Mouse (Mus musculus): ENCODE data around the gene Il1r2. TPM values are rescaled to one million over a fixed set of nuclear protein-coding genes. Genes with fewer than 3 reads are reported as not detected.

Gene Il1r2
- polyA plus RNA-seq (2015; fragmentation: Nextera tagmentation; extraction: Ambion mirVana) = 1.1 and 2.2 TPM in 2 replicates

- Histone ChIP-seq H3K36me3 (ENCODE audit: control insufficient read depth, insufficient read depth) (no peaks in the 10 kb centered on the region), H3K4me3 (ENCODE audit: low read length) (no peak within 1 kb of the TSS), H3K9me3 (replicated peaks; ENCODE audit: control insufficient read depth, low read length) (no peaks in the 10 kb centered on the region), H3K9ac (ENCODE audit: low read length) (no peak within 1 kb of the TSS), H3K27ac (ENCODE audit: low read length) (no peak within 1 kb of the TSS), H3K27me3 (ENCODE audit: control insufficient read depth, insufficient read depth, low read length) (no peaks in the 10 kb centered on the region), H3K4me2 (ENCODE audit: low read depth, low read length) (no peak within 1 kb of the TSS), H3K4me1 (ENCODE audit: control insufficient read depth, insufficient read depth, low read length) (no peaks in the 10 kb centered on the region)
- WGBS = 77% methylated on average over 5 of the region's 5 CpGs
- ATAC-seq (replicated peaks; ENCODE audit: extremely low read depth, insufficient read depth, low FRiP score) = no peak
Observed at GRCm38 (mm10) chr1:40073779-40074178, at the start of gene Il1r2. Il1r2 (plus strand) TSS chr1:40074079.

- H3K4me3 ChIP-seq (ENCODE audit: low read length) = no peak overlapping the region
- H3K27me3 ChIP-seq (ENCODE audit: control insufficient read depth, insufficient read depth, low read length) = no peaks in the 10 kb centered on the region
- H3K4me1 ChIP-seq (ENCODE audit: control insufficient read depth, insufficient read depth, low read length) = no peaks in the 10 kb centered on the region
- 90% methylated on average over 27 of the region's 27 CpGs for WGBS
- no peak overlapping the region for H3K27ac ChIP-seq (ENCODE audit: low read length)
- H3K9me3 ChIP-seq (replicated peaks; ENCODE audit: control insufficient read depth, low read length) = no peaks in the 10 kb centered on the region
- no peak overlapping the region for H3K4me2 ChIP-seq (ENCODE audit: low read depth, low read length)
- peaks cover 59% of the 10 kb centered on the region for H3K36me3 ChIP-seq (ENCODE audit: control insufficient read depth, insufficient read depth)
- no peak for ATAC-seq (replicated peaks; ENCODE audit: extremely low read depth, insufficient read depth, low FRiP score)
- H3K9ac ChIP-seq (ENCODE audit: low read length) = no peak overlapping the region
Observed at GRCm38 (mm10) chr1:40024554-40025320, 49.1 kb upstream of the Il1r2 start.

- WGBS = 89% methylated on average over 5 of the region's 5 CpGs
- H3K4me2 ChIP-seq (ENCODE audit: low read depth, low read length) = no peak overlapping the region
- H3K27ac ChIP-seq (ENCODE audit: low read length) = no peak overlapping the region
- H3K36me3 ChIP-seq (ENCODE audit: control insufficient read depth, insufficient read depth) = peaks cover 52% of the 10 kb centered on the region
- ATAC-seq (replicated peaks; ENCODE audit: extremely low read depth, insufficient read depth, low FRiP score) = no peak
- no peaks in the 10 kb centered on the region for H3K27me3 ChIP-seq (ENCODE audit: control insufficient read depth, insufficient read depth, low read length)
- H3K9ac ChIP-seq (ENCODE audit: low read length) = no peak overlapping the region
- H3K4me3 ChIP-seq (ENCODE audit: low read length) = no peak overlapping the region
- no peaks in the 10 kb centered on the region for H3K9me3 ChIP-seq (replicated peaks; ENCODE audit: control insufficient read depth, low read length)
- no peaks in the 10 kb centered on the region for H3K4me1 ChIP-seq (ENCODE audit: control insufficient read depth, insufficient read depth, low read length)
Observed at GRCm38 (mm10) chr1:40025416-40025815, 48.5 kb upstream of the Il1r2 start.

DNA sequence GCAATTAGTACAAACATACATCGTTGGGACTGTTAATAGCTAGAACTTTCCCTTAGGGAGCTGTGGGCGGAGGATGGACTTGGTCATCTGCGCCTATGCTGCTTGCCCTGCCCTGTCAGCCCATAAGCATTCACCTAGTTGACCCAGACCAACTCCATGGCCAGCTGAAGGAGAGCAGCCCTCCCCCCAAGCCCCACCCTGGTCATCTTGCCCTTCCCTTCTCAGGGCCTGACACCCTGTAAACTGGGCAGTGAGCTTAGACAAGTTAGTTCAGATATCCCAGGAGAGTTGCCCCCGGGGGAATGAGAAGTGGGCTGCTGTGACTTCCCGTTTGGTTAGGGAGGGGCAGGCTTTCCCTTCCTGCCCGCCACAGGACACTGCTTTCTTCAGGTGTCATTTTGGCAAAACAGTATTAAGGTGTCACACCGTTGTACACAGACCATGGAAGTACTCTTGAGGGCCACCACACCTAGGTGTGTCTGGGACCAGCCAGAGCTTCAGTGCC lies 46.7 kb upstream of the Il1r2 start:
- H3K4me1 ChIP-seq (ENCODE audit: control insufficient read depth, insufficient read depth, low read length) = no peaks in the 10 kb centered on the region
- no peak overlapping the region for H3K4me2 ChIP-seq (ENCODE audit: low read depth, low read length)
- no peaks in the 10 kb centered on the region for H3K9me3 ChIP-seq (replicated peaks; ENCODE audit: control insufficient read depth, low read length)
- H3K4me3 ChIP-seq (ENCODE audit: low read length) = no peak overlapping the region
- no peak overlapping the region for H3K9ac ChIP-seq (ENCODE audit: low read length)
- H3K36me3 ChIP-seq (ENCODE audit: control insufficient read depth, insufficient read depth) = peaks cover 42% of the 10 kb centered on the region
- 77% methylated on average over 7 of the region's 7 CpGs for WGBS
- no peaks in the 10 kb centered on the region for H3K27me3 ChIP-seq (ENCODE audit: control insufficient read depth, insufficient read depth, low read length)
- ATAC-seq (replicated peaks; ENCODE audit: extremely low read depth, insufficient read depth, low FRiP score) = no peak
- no peak overlapping the region for H3K27ac ChIP-seq (ENCODE audit: low read length)

DNA sequence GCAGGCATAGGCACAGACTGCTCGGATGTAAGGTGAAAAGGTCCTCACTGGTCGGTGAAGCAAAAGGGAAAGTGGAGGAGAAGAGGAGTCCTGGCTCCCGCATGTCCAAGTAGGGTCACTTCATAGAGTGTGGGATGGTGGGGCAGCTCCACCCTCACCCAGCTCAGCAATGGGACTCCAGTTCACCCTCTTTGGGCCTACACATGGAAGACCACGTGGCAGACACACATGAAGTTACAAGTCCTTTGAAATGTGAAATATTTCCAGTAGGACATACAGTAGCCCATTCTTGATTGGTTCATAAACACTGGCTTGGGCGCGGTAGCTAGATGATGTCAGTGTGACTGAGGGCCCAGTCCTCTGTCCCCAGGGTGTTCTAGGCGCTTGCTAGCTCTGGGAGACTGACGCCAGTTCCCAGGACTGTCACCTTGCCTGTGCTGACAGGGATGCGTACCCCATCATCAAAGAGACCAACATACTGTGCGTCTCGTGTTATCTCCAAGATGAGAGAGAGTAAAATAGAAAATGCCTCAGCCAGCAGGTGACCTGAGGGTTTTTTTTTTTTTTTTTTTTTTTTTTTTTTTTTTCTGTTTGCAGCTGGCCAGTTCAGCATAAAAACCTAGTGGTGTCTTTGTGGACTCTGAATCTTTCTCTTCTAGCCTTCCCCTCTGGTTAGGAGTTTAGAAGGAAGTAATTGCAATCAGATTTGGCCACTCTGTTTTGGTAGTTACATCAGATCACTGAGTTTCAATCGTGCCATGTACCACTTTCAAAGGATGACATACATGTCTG lies 45.5 kb upstream of the Il1r2 start:
- no peak overlapping the region for H3K27ac ChIP-seq (ENCODE audit: low read length)
- H3K9ac ChIP-seq (ENCODE audit: low read length) = no peak overlapping the region
- no peak overlapping the region for H3K4me3 ChIP-seq (ENCODE audit: low read length)
- H3K9me3 ChIP-seq (replicated peaks; ENCODE audit: control insufficient read depth, low read length) = no peaks in the 10 kb centered on the region
- H3K4me2 ChIP-seq (ENCODE audit: low read depth, low read length) = no peak overlapping the region
- no peaks in the 10 kb centered on the region for H3K4me1 ChIP-seq (ENCODE audit: control insufficient read depth, insufficient read depth, low read length)
- 74% methylated on average over 12 of the region's 12 CpGs for WGBS
- H3K36me3 ChIP-seq (ENCODE audit: control insufficient read depth, insufficient read depth) = peaks cover 29% of the 10 kb centered on the region
- H3K27me3 ChIP-seq (ENCODE audit: control insufficient read depth, insufficient read depth, low read length) = no peaks in the 10 kb centered on the region
- no peak for ATAC-seq (replicated peaks; ENCODE audit: extremely low read depth, insufficient read depth, low FRiP score)

DNA sequence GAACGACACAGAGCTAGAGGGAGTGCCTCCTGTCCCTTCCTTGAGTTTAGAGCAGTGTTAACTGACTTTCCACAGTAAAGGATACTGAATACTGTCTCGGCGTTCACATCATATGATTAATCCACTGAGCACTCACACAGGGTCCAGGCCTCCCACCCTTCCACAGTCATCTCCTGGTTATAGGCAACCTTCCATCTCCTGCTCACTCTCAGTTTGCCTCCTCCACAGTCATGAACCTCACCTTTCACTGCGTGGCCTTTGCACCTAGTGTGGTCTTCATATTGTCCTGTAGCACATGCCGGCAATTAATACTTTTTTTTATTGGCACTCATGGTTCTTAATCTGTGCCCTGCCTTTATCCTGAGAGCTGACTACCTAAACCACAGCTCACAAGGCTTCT lies 44.3 kb upstream of the Il1r2 start:
- no peaks in the 10 kb centered on the region for H3K9me3 ChIP-seq (replicated peaks; ENCODE audit: control insufficient read depth, low read length)
- ATAC-seq (replicated peaks; ENCODE audit: extremely low read depth, insufficient read depth, low FRiP score) = no peak
- peaks cover 17% of the 10 kb centered on the region for H3K36me3 ChIP-seq (ENCODE audit: control insufficient read depth, insufficient read depth)
- WGBS = 91% methylated on average over 5 of the region's 5 CpGs
- no peak overlapping the region for H3K4me3 ChIP-seq (ENCODE audit: low read length)
- H3K4me1 ChIP-seq (ENCODE audit: control insufficient read depth, insufficient read depth, low read length) = 0 out of 2 replicates have a peak, but pooled peaks cover 2% of the 10 kb centered on the region
- no peaks in the 10 kb centered on the region for H3K27me3 ChIP-seq (ENCODE audit: control insufficient read depth, insufficient read depth, low read length)
- H3K4me2 ChIP-seq (ENCODE audit: low read depth, low read length) = no peak overlapping the region
- no peak overlapping the region for H3K9ac ChIP-seq (ENCODE audit: low read length)
- no peak overlapping the region for H3K27ac ChIP-seq (ENCODE audit: low read length)

GRCm38 (mm10) chr1:40030287-40030975 lies 43.4 kb upstream of the Il1r2 start:
- Histone ChIP-seq H3K36me3 (ENCODE audit: control insufficient read depth, insufficient read depth) (peaks cover 12% of the 10 kb centered on the region), H3K4me3 (ENCODE audit: low read length) (no peak overlapping the region), H3K9ac (ENCODE audit: low read length) (no peak overlapping the region), H3K4me1 (ENCODE audit: control insufficient read depth, insufficient read depth, low read length) (0 out of 2 replicates have a peak, but pooled peaks cover 2% of the 10 kb centered on the region), H3K4me2 (ENCODE audit: low read depth, low read length) (no peak overlapping the region), H3K27me3 (ENCODE audit: control insufficient read depth, insufficient read depth, low read length) (no peaks in the 10 kb centered on the region), H3K9me3 (replicated peaks; ENCODE audit: control insufficient read depth, low read length) (no peaks in the 10 kb centered on the region), H3K27ac (ENCODE audit: low read length) (no peak overlapping the region)
- WGBS = 83% methylated on average over 14 of the region's 14 CpGs
- no peak for ATAC-seq (replicated peaks; ENCODE audit: extremely low read depth, insufficient read depth, low FRiP score)

DNA sequence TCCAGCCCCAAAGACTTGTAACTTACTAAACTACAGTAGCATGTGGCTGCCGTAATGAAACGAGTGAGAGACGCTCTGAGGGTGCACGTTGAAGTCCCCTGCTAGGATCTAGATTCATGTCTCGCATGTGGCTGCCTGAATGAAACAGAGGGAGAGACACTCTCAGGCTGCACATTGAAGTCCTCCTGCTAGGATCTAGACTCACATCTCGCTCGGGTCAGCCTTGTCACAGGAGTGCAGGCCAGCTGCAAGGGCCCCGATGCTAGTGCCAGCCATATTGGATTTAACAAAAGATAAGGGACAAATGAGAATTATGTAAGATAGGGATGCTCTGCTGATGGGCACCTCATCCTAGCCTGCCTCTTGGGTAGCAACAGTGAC lies 42.9 kb upstream of the Il1r2 start:
- no peaks in the 10 kb centered on the region for H3K9me3 ChIP-seq (replicated peaks; ENCODE audit: control insufficient read depth, low read length)
- H3K36me3 ChIP-seq (ENCODE audit: control insufficient read depth, insufficient read depth) = peaks cover 10% of the 10 kb centered on the region
- no peak overlapping the region for H3K9ac ChIP-seq (ENCODE audit: low read length)
- no peak overlapping the region for H3K27ac ChIP-seq (ENCODE audit: low read length)
- WGBS = 88% methylated on average over 8 of the region's 8 CpGs
- H3K4me3 ChIP-seq (ENCODE audit: low read length) = no peak overlapping the region
- ATAC-seq (replicated peaks; ENCODE audit: extremely low read depth, insufficient read depth, low FRiP score) = no peak
- no peak overlapping the region for H3K4me2 ChIP-seq (ENCODE audit: low read depth, low read length)
- H3K4me1 ChIP-seq (ENCODE audit: control insufficient read depth, insufficient read depth, low read length) = 0 out of 2 replicates have a peak, but pooled peaks cover 2% of the 10 kb centered on the region
- H3K27me3 ChIP-seq (ENCODE audit: control insufficient read depth, insufficient read depth, low read length) = no peaks in the 10 kb centered on the region
